Mouse (Mus musculus) brain, embryonic 14.5 days (tissue): Measurements from ENCODE around the gene Rai1. TPM values are rescaled to one million over a fixed set of nuclear protein-coding genes. Genes with fewer than 3 reads are reported as not detected.

ENCODE experiments used
- DNase-seq: peaks from one replicate; pipeline ENCODE4 v3.0.0-alpha.2; 2011; ENCODE audit warnings: low read depth
- CTCF ChIP-seq: fragments of 200-500 bp; IDR thresholded peaks from 2 replicates; pipeline ENCODE4 v1.5.1; 2012; ENCODE audit warnings: inconsistent platforms, mild to moderate bottlenecking, moderate library complexity, borderline replicate concordance; ENCODE audit not compliant: insufficient read depth, insufficient read length; ENCODE audit errors: extremely low read depth
- POLR2A ChIP-seq: fragments of 200-500 bp; IDR thresholded peaks from 2 replicates; pipeline ENCODE4 v1.6.1; 2012; ENCODE audit warnings: mild to moderate bottlenecking, inconsistent platforms, borderline replicate concordance; ENCODE audit not compliant: poor library complexity, insufficient read depth, insufficient read length, severe bottlenecking; ENCODE audit errors: extremely low read depth
- polyA plus RNA-seq: library from polyadenylated mRNA; depleted of rRNA; stranded (reverse); fragments of >200 nt; gene quantifications from 2 replicates; pipeline ENCODE4 v1.2.3, GENCODE M21; 2012; rRNA removed

Gene Rai1
- polyA plus RNA-seq, 1 experiment: 78.4 TPM

GRCm38 (mm10) chr11:60244503-60245143 lies 139.8 kb downstream of the Rai1 start:
- no peak for DNase-seq
- TF ChIP-seq CTCF: no peak
- no peak for TF ChIP-seq POLR2A

DNA sequence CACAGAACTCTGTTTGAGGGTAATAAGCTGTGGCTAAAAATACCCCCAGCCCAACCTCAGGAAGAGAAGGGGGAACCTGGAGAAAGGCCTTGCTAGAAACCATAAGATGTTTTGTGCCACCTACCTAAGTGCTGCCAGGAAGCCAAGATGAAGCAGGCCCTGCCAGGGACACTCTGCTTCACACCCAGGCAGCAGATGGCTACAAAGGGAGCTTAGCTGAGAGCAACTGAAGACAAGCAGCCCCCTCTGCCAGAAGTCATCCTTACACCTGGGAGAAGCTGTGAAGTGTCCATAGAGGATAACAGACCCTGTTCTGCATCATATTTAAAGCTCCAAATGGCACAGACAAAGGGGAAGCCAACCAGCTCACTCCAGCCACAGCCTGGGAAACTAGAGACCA lies 141.3 kb downstream of the Rai1 start:
- TF ChIP-seq POLR2A (no peak), CTCF (no peak)
- DNase-seq: peak; percentile 67

DNA sequence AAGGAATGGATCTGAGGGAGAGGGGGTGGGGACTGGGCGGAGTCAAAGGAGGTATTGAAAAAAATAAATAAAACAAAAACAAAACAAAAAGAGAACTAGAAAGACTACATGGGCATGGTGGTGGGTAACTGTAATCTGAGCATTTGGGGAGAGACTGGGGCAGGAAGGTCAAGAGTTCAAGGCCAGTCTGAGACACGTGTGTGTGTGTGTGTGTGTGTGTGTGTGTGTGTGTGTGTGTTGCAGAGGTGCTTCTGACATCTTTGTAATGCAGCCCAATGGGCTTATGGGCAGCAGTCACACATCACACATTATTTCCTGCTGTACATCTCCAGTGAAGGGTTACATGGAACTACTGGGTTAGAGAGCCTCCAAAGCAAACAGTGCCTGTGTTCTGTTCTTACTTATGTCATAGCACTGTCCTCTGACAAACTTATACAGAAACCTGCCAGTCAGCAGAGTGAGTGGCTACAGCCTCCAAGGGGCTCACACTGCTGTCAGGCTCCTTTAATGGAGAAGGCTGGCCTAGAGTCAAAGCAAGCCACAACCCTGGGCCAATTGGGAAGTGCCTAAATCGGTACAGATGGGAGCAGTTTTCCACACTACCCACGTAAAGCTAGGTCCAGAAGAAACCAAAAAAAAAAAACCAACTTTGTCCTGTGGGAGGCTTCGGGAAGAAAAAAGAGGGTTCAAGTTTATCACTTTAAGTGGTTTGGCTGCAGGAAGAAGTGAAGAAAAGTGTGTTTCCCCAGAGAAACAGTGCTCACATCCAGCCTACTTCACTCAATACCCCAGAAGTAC lies 143.1 kb downstream of the Rai1 start:
- DNase-seq: peak; percentile 11

More for the DNA sequence above, 143.1 kb downstream of the Rai1 start:
- TF ChIP-seq POLR2A (no peak), CTCF (no peak)

Other genes starting within 250 kb of the Rai1 start
- 21.9 and 24.8 TPM in 2 replicates for gene Med9, start 156.8 kb upstream of the Rai1 start, polyA plus RNA-seq
- gene Rasd1, start 140.1 kb upstream of the Rai1 start, polyA plus RNA-seq: 0.58 and 0.63 TPM in 2 replicates
- gene Pemt, start 58.5 kb upstream of the Rai1 start, polyA plus RNA-seq: 5.9 and 7.6 TPM in 2 replicates
- gene Srebf1, start 117.6 kb downstream of the Rai1 start, polyA plus RNA-seq: 71.9 and 78.9 TPM in 2 replicates
- gene Tom1l2, start 247.9 kb downstream of the Rai1 start, polyA plus RNA-seq: 69.3 and 82.1 TPM in 2 replicates
- 6.0 and 7.1 TPM in 2 replicates for gene Drc3, start 248.3 kb downstream of the Rai1 start, polyA plus RNA-seq